Mouse (Mus musculus): ENCODE measurements around the gene Ntsr2. TPM values are rescaled to one million over a fixed set of nuclear protein-coding genes. Genes with fewer than 3 reads are reported as not detected.

Ntsr2 gene
- total RNA-seq (2023): not detected

DNA sequence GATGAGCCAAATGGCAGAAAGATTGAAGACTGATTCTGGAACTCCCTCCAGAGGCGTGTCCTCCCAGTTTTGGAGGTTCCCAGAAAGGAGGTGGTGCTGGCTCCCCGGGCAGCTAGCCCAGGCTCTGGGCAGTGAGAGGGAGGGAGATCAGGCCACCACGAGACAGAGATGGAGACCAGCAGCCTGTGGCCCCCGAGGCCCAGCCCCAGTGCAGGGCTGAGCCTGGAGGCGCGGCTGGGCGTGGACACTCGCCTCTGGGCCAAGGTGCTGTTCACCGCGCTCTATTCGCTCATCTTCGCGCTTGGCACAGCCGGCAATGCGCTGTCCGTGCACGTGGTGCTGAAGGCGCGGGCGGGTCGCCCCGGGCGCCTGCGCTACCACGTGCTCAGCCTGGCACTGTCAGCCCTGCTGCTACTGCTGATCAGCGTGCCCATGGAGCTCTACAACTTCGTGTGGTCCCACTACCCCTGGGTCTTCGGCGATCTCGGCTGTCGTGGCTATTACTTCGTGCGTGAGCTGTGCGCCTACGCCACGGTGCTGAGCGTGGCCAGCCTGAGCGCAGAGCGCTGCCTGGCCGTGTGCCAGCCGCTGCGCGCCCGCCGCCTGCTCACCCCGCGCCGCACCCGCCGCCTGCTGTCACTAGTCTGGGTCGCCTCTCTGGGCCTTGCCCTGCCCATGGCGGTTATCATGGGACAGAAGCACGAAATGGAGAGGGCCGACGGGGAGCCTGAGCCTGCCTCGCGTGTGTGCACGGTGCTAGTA lies at the start of gene Ntsr2:
TSS of gene Ntsr2 (plus strand) at position 51 of the 762 bp plus-strand sequence.

DNA sequence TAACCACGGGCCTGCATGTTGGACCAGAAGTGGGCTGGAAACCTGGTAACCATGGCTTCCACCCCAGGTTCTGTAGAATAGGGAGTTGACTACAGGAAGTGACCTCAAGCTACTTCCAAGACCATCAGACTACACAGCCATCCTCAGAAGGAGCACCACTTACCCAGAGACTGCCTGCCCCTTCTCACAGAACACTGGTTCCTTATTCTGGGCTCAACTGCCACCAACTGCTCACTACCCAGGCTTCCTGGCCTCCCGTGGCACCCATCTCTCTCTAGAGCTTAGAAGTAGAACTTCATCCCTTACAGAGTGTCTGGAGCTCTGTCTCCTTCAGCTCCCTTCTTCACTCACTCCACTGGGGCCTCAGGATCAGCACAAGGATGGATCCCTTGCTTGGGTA lies 42.2 kb upstream of the Ntsr2 start, which contains the start of gene Lpin1:
TSS of gene Lpin1 (minus strand) at position 31 of the 400 bp plus-strand sequence.

Other genes with a start within 250 kb of the Ntsr2 start
- 1 to 10 TPM; 6.1 to 6.7 TPM for gene Lpin1, start 42.4 kb upstream of the Ntsr2 start, total RNA-seq (2023)
- gene Greb1, start 147.5 kb downstream of the Ntsr2 start, total RNA-seq (2023): under 1 TPM in 1 of 2 experiments, not detected in 1; 0.22 TPM
- gene E2f6, start 157.6 kb downstream of the Ntsr2 start, total RNA-seq (2023): 10 to 100 TPM; 11.9 to 12.0 TPM
- 10 to 100 TPM; 41.1 to 46.0 TPM for gene Rock2, start 241.5 kb downstream of the Ntsr2 start, total RNA-seq (2023)

Data from neutrophil, adult 59 days (primary cell).